Mouse (Mus musculus) kidney, postnatal 10 days (tissue): ENCODE data around the gene Glra3.

ENCODE experiments used
- DNase-seq: peaks from one replicate; pipeline ENCODE4 v3.0.0; 2021; ENCODE audit warnings: mixed read lengths

The Glra3 gene

GRCm38 (mm10) chr8:55939870-55940525 lies at the start of gene Glra3:
Glra3 (plus strand) TSS chr8:55940460.
- DNase-seq: peak; percentile 4

- DNase-seq: no peak
Observed at GRCm38 (mm10) chr8:55906848-55907247, 33.4 kb upstream of the Glra3 start, which contains the start of gene Adam29. Adam29 (minus strand) TSS chr8:55906948.

DNA sequence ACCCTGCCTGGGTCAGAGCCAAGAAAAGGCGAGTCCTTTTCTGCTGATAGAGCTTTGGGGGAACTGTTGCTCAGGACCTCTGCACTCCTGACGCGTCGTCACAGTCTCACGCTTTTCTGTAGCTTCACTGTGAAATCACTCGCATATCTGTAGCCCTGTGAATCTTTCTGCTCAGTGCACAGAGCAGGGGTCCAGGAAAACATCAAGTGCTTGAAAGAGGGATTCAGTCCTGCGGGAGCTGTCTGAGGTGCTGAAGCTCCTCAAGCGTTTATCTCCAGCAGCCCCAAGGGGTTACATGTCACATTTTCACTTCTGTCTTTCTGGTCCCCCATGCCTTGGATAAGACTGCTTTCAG lies 243 bp downstream of the Glra3 start:
- peak; percentile 67 for DNase-seq

DNA sequence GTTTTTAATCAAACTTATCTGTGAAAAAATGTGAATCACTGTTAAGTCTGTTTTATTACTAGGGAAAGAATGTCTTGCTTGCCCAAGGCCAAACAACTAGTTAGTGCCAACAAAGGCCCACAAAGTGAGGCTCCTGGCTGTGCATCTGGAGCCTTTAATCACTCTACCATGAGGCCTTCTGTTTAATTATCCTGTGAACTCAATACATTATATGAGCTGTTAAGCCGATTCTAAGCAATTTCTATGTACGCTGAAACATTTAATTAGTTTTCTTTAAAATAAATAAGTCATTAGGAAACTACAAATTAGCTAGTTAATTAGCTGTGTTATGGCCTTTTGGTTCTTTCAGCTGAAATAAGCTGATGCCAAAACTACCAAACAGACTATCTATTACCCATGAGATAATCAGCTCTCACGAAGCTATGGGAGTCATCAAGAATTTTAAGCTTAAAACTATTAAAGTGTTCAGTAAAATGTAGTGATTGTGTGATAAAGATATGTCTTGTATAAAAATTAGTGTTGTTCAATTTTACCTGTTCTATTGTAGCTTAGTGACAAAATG lies 24.6 kb downstream of the Glra3 start:
- no peak for DNase-seq

DNA sequence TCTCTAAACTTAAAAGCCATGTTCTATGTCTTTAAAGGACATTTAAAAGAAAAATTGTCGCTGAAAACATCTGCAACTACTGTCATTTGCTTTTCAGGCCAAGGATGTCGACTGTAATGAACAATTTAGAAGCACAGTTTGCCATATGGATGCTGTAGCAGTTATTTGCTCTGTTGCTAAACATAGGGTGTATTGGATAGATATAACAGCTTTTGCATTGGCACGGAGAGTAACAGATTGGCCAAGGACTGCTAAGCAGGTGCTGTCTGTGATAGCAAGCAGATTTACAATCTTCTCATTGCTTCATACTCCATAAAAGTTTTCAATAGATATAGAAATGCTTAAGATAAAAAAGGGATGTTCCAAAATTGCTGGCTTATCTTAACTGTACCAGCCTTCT lies 57.6 kb downstream of the Glra3 start:
- no peak for DNase-seq

GRCm38 (mm10) chr8:56054324-56054723 lies 114.1 kb downstream of the Glra3 start:
- DNase-seq: no peak

DNA sequence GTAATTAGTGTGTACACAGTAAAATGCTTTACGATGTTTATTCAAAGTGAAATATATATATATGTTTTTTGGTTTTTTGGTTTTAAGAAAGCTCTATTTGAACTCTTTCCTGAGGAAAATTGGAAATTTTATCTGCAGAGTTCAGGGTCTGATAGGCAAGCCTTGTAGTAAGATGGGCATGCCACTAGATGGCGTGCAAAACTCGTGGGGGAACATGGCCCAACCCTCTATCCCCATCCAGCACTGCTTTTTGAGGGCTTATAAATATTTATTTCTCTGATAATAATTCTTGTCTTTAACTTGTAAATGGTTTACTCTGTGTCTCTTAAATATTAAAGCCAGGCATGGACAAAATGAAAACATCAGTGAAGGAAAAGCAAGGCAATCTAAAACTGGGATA lies 122.8 kb downstream of the Glra3 start:
- peak; percentile 74 for DNase-seq

GRCm38 (mm10) chr8:56070486-56071254 lies 130.4 kb downstream of the Glra3 start:
- no peak for DNase-seq

DNA sequence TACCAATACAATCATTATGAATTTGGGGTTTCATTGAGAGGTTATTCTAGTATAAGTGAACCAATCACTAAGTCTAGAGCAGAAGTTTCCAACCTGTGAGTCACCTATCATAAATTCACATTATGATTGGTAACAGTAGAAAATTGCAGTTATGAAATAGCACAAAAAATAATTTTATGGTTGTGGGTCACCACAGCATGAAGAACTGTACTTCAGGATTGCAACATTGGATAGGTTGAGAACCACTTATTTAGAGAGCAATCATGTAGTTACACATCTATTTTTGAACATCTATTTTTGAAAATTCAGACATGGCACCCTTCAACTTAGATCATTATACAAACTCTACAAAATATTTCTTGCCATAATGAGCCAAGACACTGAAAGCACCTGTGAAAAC lies 143.4 kb downstream of the Glra3 start:
- no peak for DNase-seq

GRCm38 (mm10) chr8:56094385-56094784 lies 154.1 kb downstream of the Glra3 start:
- no peak for DNase-seq

DNA sequence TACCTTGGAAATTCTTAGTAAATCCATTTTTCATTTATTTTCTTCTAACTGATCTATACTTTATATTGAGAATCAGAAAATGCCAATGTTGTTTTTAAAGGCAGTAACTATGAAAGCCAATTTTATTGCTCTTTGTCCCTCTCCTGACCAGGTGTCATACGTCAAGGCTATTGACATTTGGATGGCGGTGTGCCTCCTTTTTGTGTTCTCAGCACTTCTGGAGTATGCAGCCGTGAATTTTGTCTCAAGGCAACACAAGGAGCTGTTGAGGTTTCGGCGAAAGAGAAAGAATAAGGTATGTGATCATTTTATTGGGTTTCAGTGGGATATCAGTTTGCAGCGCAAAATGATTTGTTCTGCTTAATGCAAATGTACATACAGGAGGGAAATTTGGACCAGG lies 170.0 kb downstream of the Glra3 start:
- DNase-seq: no peak

- no peak for DNase-seq
Observed at GRCm38 (mm10) chr8:56129357-56129756, 189.1 kb downstream of the Glra3 start.

DNA sequence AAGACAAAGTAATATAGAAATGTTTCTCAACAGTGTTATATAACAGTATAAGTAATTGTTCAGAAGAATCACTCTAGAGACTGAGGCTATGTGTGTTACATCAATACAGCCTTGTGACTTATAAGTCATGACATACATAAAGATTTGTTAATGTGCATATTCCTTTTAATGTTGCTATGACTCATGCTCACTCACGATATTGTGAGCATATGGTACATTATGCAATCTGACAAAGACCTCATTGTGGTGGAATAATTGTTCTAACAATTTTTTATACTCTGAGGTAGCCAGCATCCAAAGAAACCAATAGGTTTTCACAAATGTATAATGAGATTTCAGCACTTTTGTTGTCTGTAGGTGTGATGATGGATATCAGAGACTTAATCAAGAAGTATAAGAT lies 210.4 kb downstream of the Glra3 start:
- DNase-seq: no peak

DNA sequence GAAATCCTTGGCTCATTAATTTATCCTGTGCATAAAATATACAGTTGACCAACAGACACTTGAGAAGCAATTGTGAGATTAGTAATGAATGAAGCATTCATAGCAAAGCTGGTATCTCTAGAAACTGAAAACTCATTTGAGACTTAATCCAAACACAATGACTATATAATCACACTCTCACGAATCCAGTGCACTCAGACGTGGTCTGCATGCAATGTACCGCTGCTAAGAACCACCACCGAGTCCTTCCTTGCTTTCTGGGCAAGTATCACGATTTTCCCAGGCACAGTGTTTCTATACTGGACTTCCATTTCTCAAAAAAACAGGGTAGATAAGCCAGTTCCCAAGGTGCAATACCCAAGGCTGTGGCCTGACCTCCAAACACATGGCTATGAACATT lies 211.3 kb downstream of the Glra3 start:
- no peak for DNase-seq

DNA sequence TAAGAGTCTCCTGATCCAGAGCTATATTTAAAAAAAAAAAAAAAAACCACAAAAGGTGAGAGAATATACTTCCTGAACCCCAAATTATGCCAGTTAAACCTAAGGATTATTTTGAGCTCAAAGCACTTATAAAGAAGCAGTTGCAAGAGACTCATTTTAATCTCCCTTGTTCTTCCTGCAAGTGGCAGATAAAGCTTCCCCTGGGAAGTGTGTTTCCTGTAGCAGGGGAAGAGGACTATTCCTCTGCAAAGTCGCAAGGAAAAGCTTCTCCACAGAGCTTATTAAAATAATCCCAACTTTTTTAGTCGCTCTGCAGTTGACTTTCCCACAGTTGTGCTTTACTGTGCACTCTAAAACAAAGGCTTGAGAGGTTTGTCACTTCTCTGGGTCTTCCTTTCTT lies 218.7 kb downstream of the Glra3 start:
- DNase-seq: no peak
